Mouse (Mus musculus) olfactory bulb, adult 2 months (tissue): ENCODE data around the gene Vgf. TPM values are rescaled to one million over a fixed set of nuclear protein-coding genes. Genes with fewer than 3 reads are reported as not detected.
A peak's percentile ranks its signal among the peaks of the same experiment; 100 is the strongest.

Experiments
- H3K27ac ChIP-seq: fragments of 200-500 bp; 2 replicates; pipeline ENCODE4 v1.5.1; 2012; ENCODE audit warnings: low read depth, low read length; ENCODE audit not compliant: insufficient read depth
- H3K4me1 ChIP-seq: fragments of 200-500 bp; 2 replicates; pipeline ENCODE4 v1.6.1; 2012; ENCODE audit warnings: low read length; ENCODE audit not compliant: control insufficient read depth, insufficient read depth
- H3K4me3 ChIP-seq: fragments of 200-500 bp; 2 replicates; pipeline ENCODE4 v1.5.1; 2012; ENCODE audit warnings: mild to moderate bottlenecking, low read depth, low read length, moderate library complexity; ENCODE audit not compliant: insufficient read depth
- CTCF ChIP-seq: fragments of 200-500 bp; IDR thresholded peaks from 2 replicates; pipeline ENCODE4 v1.5.1; 2012; ENCODE audit warnings: low read depth, mild to moderate bottlenecking, low read length, moderate library complexity; ENCODE audit not compliant: insufficient read depth
- POLR2A ChIP-seq: fragments of 200-500 bp; IDR thresholded peaks from 2 replicates; pipeline ENCODE4 v1.6.1; 2012; ENCODE audit warnings: mild to moderate bottlenecking, low read depth, low read length, moderate library complexity; ENCODE audit not compliant: insufficient read depth
- WGBS: fragments of 180-500 bp; shearing (Covaris S2); methylation state at CpG from one replicate; pipeline ENCODE4 v1.1.7; 2018; 5-methylcytosine and 5-hydroxymethylcytosine counted together
- polyA plus RNA-seq: library from polyadenylated mRNA; stranded (reverse); fragments of >200 nt; gene quantifications from 2 replicates; pipeline ENCODE4 v1.2.4, GENCODE M21; 2012; ENCODE audit warnings: low replicate concordance; ENCODE audit not compliant: missing spikeins, insufficient read depth, insufficient read length

Gene Vgf
- polyA plus RNA-seq, 1 experiment: not detected

DNA sequence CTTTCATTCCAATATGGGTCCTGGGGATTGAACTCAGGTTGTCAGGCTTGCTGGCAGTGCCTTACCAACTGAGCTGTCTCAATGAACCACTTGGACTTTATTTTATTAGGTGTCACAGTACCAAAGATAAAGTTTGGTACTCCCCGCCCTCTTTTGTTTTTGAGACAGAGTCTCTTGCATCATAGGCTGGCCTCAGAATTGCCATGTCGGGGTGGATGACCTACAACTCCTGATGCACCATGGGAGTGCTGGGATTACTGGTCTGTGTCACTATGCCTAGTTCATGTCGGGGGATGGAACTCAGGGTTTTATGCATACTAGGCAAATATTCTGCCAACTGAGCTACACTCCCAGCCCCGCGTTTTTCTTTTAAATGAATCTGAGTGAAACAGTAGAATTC lies 28.7 kb downstream of the Vgf start:
- TF ChIP-seq CTCF: no peak
- WGBS: 81% methylated on average over 5 of the region's 5 CpGs
- Histone ChIP-seq H3K4me3 (no peak overlapping the region), H3K27ac (peak overlapping the region; percentile 18; the same call in 1 of the 2 replicates), H3K4me1 (peaks cover 15% of the 10 kb centered on the region)

DNA sequence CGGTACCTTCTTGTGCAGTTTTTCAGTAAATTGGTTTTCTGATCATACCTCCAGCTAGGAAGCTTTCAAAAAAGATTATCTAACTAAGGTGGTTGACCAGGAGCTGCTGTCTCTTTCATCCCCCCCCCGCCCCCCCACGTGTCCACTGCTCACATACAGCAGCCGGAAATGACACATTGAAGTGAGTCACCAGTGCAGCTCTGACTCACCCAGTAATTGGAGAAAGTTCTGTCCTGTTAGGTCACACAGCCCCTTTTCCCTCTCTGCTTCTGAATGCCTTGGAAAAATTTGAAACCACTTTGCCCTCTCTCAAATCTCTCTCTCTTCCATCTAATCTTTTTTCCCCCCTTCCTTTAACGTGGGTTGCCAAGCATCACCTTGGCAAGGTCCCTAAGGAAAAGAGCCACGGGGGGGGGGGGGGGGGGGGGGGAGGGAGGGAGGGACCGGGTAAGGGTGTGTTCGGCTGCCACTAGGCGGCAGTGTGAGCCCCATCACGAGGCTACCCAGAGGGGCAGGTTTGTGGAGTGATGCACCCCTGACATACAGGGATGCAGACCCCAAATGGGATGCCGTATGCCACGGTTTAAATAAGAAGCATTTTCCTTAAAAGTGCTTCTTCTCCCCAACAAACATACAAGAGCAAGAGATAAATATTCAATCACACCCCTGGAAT lies 35.8 kb downstream of the Vgf start:
- WGBS: 14% methylated on average over 11 of the region's 12 CpGs
- Histone ChIP-seq H3K4me1 (peaks cover 16% of the 10 kb centered on the region), H3K27ac (0 out of 2 replicates have a peak overlapping the region, but pooled peaks have one; percentile 53), H3K4me3 (no peak overlapping the region)
- TF ChIP-seq CTCF: no peak

DNA sequence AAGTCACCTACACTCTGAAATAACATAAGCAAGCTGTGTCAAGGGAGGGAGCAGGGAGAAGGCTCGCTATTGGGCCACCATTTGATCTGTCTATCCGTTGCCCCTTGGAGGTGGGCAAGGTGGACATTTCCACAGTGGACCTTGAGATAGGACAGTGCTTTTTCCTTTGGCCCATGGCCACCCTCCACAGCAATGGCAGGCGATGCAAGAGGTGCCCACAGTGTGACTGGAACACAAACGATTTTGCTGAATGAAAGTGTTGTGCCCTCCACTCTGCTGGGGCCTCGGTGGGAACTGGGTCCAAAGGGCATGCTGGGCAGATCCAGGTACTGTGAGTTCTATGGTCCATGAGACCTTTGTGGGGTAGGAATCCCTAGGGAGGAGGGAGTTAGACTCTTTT lies 36.4 kb downstream of the Vgf start:
- TF ChIP-seq POLR2A (no peak), CTCF (no peak)
- Histone ChIP-seq H3K4me3 (no peak overlapping the region), H3K4me1 (peaks cover 16% of the 10 kb centered on the region), H3K27ac (no peak overlapping the region)
- WGBS: 76% methylated on average over 5 of the region's 5 CpGs

- Histone ChIP-seq H3K4me1 (peaks cover 18% of the 10 kb centered on the region), H3K4me3 (no peak overlapping the region), H3K27ac (no peak overlapping the region)
- WGBS: 38% methylated on average over 6 of the region's 6 CpGs
- TF ChIP-seq CTCF (no peak), POLR2A (no peak)
Observed at GRCm38 (mm10) chr5:137065454-137065853, 39.3 kb downstream of the Vgf start.

DNA sequence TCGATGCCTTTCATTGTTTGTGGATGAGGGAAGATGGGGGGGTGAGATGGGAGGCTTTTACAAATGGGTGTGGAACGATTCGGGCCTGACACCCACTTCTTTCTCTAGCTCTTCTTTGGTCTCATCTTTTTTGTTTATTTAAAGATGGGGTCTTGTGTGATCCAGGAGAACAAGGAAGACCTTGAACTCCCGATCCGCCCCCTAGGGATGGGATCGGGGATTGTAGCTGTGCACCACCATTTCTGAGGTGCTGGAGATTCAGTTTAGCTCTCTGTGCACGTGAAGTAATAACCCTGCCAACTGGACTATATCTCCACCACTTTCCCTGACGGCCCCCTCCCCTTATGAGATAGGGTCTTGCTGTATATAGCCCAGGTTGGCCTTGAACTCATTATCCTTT lies 39.7 kb downstream of the Vgf start:
- WGBS: 63% methylated on average over 8 of the region's 8 CpGs
- Histone ChIP-seq H3K4me1 (peaks cover 21% of the 10 kb centered on the region), H3K4me3 (no peak overlapping the region), H3K27ac (no peak overlapping the region)
- no peak for TF ChIP-seq CTCF

DNA sequence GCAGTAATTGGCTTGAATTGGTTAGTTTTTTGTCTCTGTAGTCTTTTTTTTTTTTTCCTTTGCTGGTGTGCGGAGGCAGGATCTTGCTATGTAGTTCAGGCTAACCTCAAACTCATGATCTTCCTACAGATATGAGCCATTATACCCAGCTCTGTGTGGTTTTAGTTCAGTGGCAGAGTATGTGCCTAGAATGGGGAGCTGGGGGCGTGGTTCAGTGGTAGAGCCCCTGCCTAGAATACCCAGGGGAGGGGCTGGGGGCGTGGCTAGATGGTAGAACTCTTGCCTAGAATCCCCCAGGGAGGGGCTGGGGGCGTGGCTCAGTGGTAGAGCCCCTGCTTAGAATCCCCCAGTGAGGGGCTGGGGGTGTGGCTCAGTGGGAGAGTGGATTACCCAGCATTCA lies 42.5 kb downstream of the Vgf start:
- WGBS: 70% methylated on average over 4 of the region's 4 CpGs
- no peak for TF ChIP-seq POLR2A
- TF ChIP-seq CTCF: no peak
- Histone ChIP-seq H3K4me3 (no peak overlapping the region), H3K27ac (no peak overlapping the region), H3K4me1 (peaks cover 30% of the 10 kb centered on the region)

DNA sequence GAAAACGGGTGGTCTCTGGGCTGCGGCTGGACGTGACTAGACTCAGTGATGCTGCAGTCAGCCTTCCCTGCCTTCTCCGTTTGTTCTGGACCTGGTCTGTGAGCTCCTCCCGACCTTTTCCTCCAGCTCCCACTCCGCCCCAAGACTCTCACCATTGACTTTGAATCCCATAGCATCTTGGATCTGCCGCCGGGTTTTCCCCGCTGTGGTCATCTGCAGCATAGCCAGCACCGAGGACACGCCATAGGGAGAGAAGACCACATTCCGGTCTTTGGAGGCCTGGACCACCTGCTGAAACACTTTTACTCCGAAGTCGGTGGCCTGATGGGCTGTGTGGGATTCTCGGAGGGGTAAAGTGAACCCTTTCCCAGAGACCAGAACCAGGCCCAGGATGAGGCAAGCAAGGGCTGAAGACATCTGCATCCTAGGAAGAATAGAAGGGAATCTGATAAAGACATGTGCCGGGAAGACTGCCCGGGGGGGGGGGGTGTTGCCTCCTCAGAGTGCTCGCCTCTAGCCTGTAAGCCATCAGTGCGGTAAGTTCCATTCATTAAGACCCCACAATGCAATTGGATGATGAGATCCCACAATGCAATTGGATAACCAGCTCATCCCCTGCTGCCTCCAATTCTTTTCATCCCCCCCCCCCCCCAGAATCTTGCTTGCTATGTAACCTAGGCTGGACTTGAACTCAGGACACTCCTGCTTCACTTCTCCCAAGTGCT lies 44.9 kb downstream of the Vgf start:
- Histone ChIP-seq H3K4me1 (peaks cover 48% of the 10 kb centered on the region), H3K4me3 (no peak overlapping the region), H3K27ac (no peak overlapping the region)
- TF ChIP-seq CTCF: no peak
- no peak for TF ChIP-seq POLR2A
- WGBS: 83% methylated on average over 19 of the region's 19 CpGs

DNA sequence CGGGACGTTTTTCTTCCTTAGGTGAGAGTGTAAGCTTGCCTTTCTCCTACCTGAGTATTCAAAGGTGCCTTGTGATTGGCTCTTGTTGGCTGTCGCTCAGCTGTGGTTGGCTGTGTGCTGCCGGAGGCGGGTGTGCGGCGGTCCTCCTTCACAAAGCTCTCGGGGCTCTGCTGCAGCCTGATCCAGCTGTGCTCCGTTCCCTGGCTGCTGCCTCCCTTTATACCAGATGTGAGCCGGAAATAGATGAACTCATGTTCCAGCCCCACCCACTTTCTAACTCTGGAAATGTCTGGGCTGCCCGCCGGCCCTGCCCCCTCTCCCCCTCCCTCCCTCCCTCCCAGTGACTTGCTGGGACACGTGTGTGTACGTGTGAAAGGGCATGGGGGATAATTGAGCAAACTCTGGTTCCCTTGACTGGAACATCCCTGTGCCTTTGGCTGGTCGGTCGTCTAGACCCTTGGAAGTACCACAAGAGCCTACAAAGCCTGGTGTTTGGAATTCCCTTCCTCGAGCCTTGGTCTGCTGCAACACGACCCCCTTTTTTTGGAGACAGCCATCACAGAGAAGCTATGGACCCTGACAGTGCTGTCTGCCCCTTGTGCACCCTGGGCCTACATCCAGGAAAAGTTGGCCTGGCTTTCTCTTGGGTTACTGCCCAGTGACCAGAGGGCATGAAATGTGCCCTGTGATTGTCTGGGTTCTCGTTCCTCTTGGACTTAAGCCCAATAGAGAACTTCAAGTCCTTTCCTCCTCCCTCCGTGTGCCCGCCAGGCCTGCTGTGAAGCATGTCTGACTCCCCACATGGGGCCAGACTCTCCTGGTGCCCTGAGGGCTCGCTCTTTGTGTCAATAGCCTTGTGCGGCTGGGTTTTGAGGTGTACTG lies 46.1 kb downstream of the Vgf start, which contains the start of gene Serpine1:
Gene Serpine1, minus strand, starts transcription at position 190 of the 882 bp plus-strand sequence.
- peak within 1 kb of the TSS; percentile 56 for H3K27ac ChIP-seq
- H3K4me3 ChIP-seq: no peak within 1 kb of the TSS
- TF ChIP-seq POLR2A: no peak
- no peak for TF ChIP-seq CTCF
- WGBS: 11% methylated on average over 23 of the region's 23 CpGs
- H3K4me1 ChIP-seq: peaks cover 58% of the 10 kb centered on the region

DNA sequence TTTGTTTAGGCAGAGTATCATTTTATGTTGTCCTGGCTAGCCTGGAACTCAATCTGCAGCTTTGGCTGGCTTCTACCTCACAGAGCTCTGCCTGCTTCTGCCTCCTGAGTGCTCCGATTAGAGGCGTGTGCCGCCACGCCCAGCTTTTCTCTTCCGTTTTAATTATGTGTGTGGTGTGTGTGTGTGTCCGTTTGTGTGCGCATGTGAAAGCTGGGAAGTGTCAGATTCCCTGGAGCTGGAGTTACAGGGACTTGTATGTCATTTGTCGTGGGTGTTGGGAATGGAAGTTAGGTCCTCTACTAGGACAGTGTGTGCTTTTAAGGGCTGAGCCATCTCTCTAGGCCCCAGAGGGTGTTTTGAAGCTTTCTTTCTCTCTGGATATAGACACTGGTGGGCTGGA lies 46.9 kb downstream of the Vgf start:
- WGBS: 75% methylated on average over 8 of the region's 8 CpGs
- peak overlapping the region; percentile 56 for H3K27ac ChIP-seq
- H3K4me3 ChIP-seq: no peak overlapping the region
- H3K4me1 ChIP-seq: peaks cover 59% of the 10 kb centered on the region
- no peak for TF ChIP-seq CTCF
- no peak for TF ChIP-seq POLR2A

GRCm38 (mm10) chr5:137074191-137074651 lies 48.0 kb downstream of the Vgf start:
- Histone ChIP-seq H3K4me1 (peaks cover 59% of the 10 kb centered on the region), H3K27ac (peak overlapping the region; percentile 72), H3K4me3 (no peak overlapping the region)
- WGBS: 23% methylated on average over 6 of the region's 6 CpGs
- no peak for TF ChIP-seq POLR2A
- no peak for TF ChIP-seq CTCF
